Mouse (Mus musculus): ENCODE results near the gene Ceacam1. TPM values are rescaled to one million over a fixed set of nuclear protein-coding genes. Genes with fewer than 3 reads are reported as not detected.

Ceacam1 gene
- total RNA-seq, 2 experiments from 2014 or later: 4.9 to 7.8 TPM

Other genes starting within 250 kb of the Ceacam1 start
- 10 to 100 TPM; 51.1 to 60.2 TPM for gene Gsk3a, start 239.8 kb downstream of the Ceacam1 start, total RNA-seq (2021)
- 10 to 100 TPM; 14.9 to 18.4 TPM for gene Erf, start 226.8 kb downstream of the Ceacam1 start, total RNA-seq (2021)
- 10 to 100 TPM; 65.7 to 73.4 TPM for gene Cic, start 209.9 kb downstream of the Ceacam1 start, total RNA-seq (2021)
- gene Pafah1b3, start 179.6 kb downstream of the Ceacam1 start, total RNA-seq (2021): 10 to 100 TPM in 1 of 2 experiments, 1 to 10 TPM in 1; 7.5 to 12.3 TPM
- not detected for gene Prr19, start 176.2 kb downstream of the Ceacam1 start, total RNA-seq (2021)
- not detected for gene Tmem145, start 171.5 kb downstream of the Ceacam1 start, total RNA-seq (2021)
- gene Megf8, start 160.4 kb downstream of the Ceacam1 start, total RNA-seq (2021): 10 to 100 TPM; 24.0 to 27.2 TPM
- gene Cnfn, start 107.9 kb downstream of the Ceacam1 start, total RNA-seq (2021): not detected
- 10 to 100 TPM; 18.2 to 18.4 TPM for gene Lipe, start 78.9 kb downstream of the Ceacam1 start, total RNA-seq (2021)
- gene Cxcl17, start 64.7 kb downstream of the Ceacam1 start, total RNA-seq (2021): not detected
- gene Ceacam2, start 62.3 kb upstream of the Ceacam1 start, total RNA-seq (2021): under 1 TPM; 0.35 to 0.75 TPM
- gene Erich4, start 138.3 kb upstream of the Ceacam1 start, total RNA-seq (2021): not detected
- gene Dmac2, start 141.8 kb upstream of the Ceacam1 start, total RNA-seq (2021): 10 to 100 TPM; 24.8 to 24.9 TPM
- gene B3gnt8, start 149.1 kb upstream of the Ceacam1 start, total RNA-seq (2021): 1 to 10 TPM; 1.9 to 2.5 TPM
- gene Bckdha, start 181.4 kb upstream of the Ceacam1 start, total RNA-seq (2021): 10 to 100 TPM; 51.9 to 60.8 TPM
- 10 to 100 TPM; 23.6 to 26.0 TPM for gene Exosc5, start 181.6 kb upstream of the Ceacam1 start, total RNA-seq (2021)
- under 1 TPM; 0.45 to 0.47 TPM for gene Tmem91, start 197.6 kb upstream of the Ceacam1 start, total RNA-seq (2021)
- 10 to 100 TPM; 10.5 to 10.9 TPM for gene B9d2, start 203.2 kb upstream of the Ceacam1 start, total RNA-seq (2021)
- gene Tgfb1, start 209.4 kb upstream of the Ceacam1 start, total RNA-seq (2021): 10 to 100 TPM; 15.2 to 25.6 TPM
- gene Ccdc97, start 241.5 kb upstream of the Ceacam1 start, total RNA-seq (2021): 10 to 100 TPM; 31.9 to 39.6 TPM